Mouse (Mus musculus): ENCODE measurements around the gene Ppm1l.

DNA sequence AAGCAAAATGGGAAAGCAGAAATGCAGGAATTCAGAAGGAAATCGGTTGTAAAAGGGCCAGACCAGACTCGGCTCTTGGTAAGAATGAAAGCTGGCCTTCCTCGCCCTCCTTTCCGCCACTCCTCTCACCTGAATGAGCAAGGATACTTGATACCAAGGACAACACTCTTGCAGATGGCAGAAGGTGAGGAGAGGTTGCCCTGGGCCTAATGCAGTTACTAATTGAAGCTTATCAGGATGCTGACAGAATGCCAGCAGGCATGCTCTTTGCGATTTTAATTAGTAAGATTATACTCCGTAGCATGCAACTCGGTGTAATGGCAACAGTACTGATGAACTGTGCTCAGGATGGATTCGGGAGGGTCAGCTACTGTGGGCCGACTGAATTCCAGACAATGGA is 214.8 kb downstream of the Ppm1l start:
- TF ChIP-seq GATA1 (IDR thresholded peaks at IDR 0.05; ENCODE audit: borderline replicate concordance, low read length) (no peak), FLI1 (IDR thresholded peaks at IDR 0.05; ENCODE audit: low read length) (no peak)

All from megakaryocyte, embryonic 14.5 days (primary cell).